Mouse (Mus musculus) ES-CJ7 (cell line): ENCODE data around the gene Srxn1.
A peak's percentile ranks its signal among the peaks of the same experiment; 100 is the strongest.

Experiments
- DNase-seq: peaks from one replicate; pipeline ENCODE4 v3.0.0; 2011; ENCODE audit warnings: low read depth, low spot score

Srxn1 gene

GRCm38 (mm10) chr2:152119228-152119865 is 14.0 kb downstream of the Srxn1 start:
- no peak for DNase-seq

GRCm38 (mm10) chr2:152122896-152123295 is 17.6 kb downstream of the Srxn1 start:
- DNase-seq = no peak

GRCm38 (mm10) chr2:152128597-152128996 is 23.3 kb downstream of the Srxn1 start:
- peak; percentile 61 for DNase-seq

GRCm38 (mm10) chr2:152129778-152130177 is 24.5 kb downstream of the Srxn1 start:
- no peak for DNase-seq

- DNase-seq = no peak
Observed at GRCm38 (mm10) chr2:152132016-152132415, 26.7 kb downstream of the Srxn1 start.

- no peak for DNase-seq
Observed at GRCm38 (mm10) chr2:152132691-152133090, 27.4 kb downstream of the Srxn1 start.

- DNase-seq = no peak
Observed at GRCm38 (mm10) chr2:152139191-152139987, 34.1 kb downstream of the Srxn1 start.

- DNase-seq = no peak
Observed at GRCm38 (mm10) chr2:152140941-152141340, 35.6 kb downstream of the Srxn1 start.

- DNase-seq = no peak
Observed at GRCm38 (mm10) chr2:152141491-152141890, 36.2 kb downstream of the Srxn1 start.

- DNase-seq = peak; percentile 87
Observed at GRCm38 (mm10) chr2:152142046-152142445, 36.7 kb downstream of the Srxn1 start.

GRCm38 (mm10) chr2:152142571-152142970 is 37.3 kb downstream of the Srxn1 start:
- no peak for DNase-seq

GRCm38 (mm10) chr2:152143279-152144157 is 38.2 kb downstream of the Srxn1 start, which contains the start of gene Tcf15:
Gene Tcf15, plus strand, starts transcription at chr2:152143561.
- peak; percentile 84 for DNase-seq

GRCm38 (mm10) chr2:152144158-152144450 is 38.8 kb downstream of the Srxn1 start:
- no peak for DNase-seq

- no peak for DNase-seq
Observed at GRCm38 (mm10) chr2:152144501-152144900, 39.2 kb downstream of the Srxn1 start.

GRCm38 (mm10) chr2:152145711-152146110 is 40.4 kb downstream of the Srxn1 start:
- no peak for DNase-seq

- DNase-seq = no peak
Observed at GRCm38 (mm10) chr2:152147079-152147478, 41.8 kb downstream of the Srxn1 start.

- DNase-seq = no peak
Observed at GRCm38 (mm10) chr2:152148675-152149074, 43.4 kb downstream of the Srxn1 start.

GRCm38 (mm10) chr2:152149891-152150290 is 44.6 kb downstream of the Srxn1 start:
- DNase-seq = peak; percentile 33

GRCm38 (mm10) chr2:152150373-152150772 is 45.1 kb downstream of the Srxn1 start:
- DNase-seq = no peak

GRCm38 (mm10) chr2:152153361-152153760 is 48.0 kb downstream of the Srxn1 start:
- no peak for DNase-seq

GRCm38 (mm10) chr2:152155414-152156208 is 50.3 kb downstream of the Srxn1 start:
- DNase-seq = peak; percentile 57
